Mouse (Mus musculus): ENCODE measurements around the gene Crispld2. TPM values are rescaled to one million over a fixed set of nuclear protein-coding genes. Genes with fewer than 3 reads are reported as not detected.

Gene Crispld2
- polyA plus RNA-seq, 1 experiment from 2014 or later = 4.1 TPM

DNA sequence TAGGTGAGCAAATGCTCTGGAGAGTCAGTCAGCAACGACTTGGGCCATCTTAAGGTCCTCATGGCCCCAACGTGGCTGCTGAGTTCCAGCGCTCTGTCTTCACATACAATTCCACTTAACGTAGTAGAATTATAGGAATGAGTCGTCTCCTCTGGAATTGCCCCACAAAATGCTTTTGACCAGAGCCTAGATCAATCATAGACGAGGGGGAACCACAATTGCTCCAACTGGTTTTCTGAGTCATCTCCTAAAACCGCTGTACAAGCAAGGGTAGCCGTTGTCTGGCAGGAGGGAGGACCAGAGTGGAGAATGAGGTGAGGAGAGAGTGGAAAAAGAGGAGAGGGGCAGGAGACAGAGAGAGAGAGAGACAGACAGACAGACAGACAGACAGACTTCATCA lies 23.7 kb downstream of the Crispld2 start:
- Histone ChIP-seq H3K27me3 (replicated peaks) (peaks cover 14% of the 10 kb centered on the region), H3K9ac (no peak overlapping the region), H3K36me3 (no peaks in the 10 kb centered on the region), H3K27ac (ENCODE audit: poor library complexity, severe bottlenecking) (no peak overlapping the region), H3K4me3 (no peak overlapping the region), H3K9me3 (replicated peaks) (no peaks in the 10 kb centered on the region), H3K4me1 (replicated peaks) (peaks cover 15% of the 10 kb centered on the region), H3K4me2 (no peak overlapping the region)
- 84% methylated on average over 8 of the region's 8 CpGs for WGBS
- ATAC-seq (ENCODE audit: insufficient number of reproducible peaks, low FRiP score) = no peak

DNA sequence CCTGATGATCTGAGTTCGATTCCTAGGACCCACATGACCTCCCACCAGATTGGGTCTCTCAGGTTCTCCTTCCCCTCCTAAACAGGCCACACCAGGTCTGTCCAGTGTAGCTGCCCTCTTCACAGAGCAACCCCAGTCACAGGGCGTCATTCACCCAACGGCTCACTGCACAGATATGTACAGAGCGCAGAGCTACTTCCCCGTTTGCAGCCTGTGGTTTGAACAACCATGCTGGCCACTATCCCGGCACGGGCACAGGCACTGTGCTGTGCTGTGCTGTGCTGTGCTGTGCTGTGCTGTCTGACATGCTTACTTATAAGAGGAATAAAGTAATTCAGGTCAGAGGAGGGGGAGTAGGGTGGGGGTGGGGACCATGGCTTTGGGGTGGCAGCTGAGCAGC lies 24.2 kb downstream of the Crispld2 start:
- Histone ChIP-seq H3K4me3 (no peak overlapping the region), H3K9ac (no peak overlapping the region), H3K27ac (ENCODE audit: poor library complexity, severe bottlenecking) (no peak overlapping the region), H3K9me3 (replicated peaks) (no peaks in the 10 kb centered on the region), H3K4me1 (replicated peaks) (peaks cover 15% of the 10 kb centered on the region), H3K27me3 (replicated peaks) (peaks cover 10% of the 10 kb centered on the region), H3K4me2 (no peak overlapping the region), H3K36me3 (no peaks in the 10 kb centered on the region)
- WGBS = 78% methylated on average over 7 of the region's 7 CpGs
- no peak for ATAC-seq (ENCODE audit: insufficient number of reproducible peaks, low FRiP score)

DNA sequence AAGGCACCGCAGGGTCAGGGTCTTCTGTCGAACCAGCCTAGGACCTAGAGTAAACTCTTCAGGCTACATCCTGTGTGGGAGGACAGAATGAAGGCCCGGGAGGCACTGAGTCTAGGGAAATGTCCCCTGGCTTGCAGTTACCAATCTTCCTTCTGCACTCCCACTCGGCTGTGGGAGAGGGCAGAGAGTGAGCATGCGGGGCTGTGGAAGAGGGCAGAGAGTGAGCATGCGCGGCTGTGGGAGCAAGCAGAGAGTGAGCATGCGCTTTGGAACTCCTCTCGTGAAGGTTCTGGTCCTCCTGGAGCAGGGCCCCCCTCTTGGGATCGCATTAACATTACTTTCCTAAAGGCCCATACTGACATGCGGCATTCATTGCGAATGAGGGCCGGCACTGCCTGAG lies 25.1 kb downstream of the Crispld2 start:
- no peak overlapping the region for H3K4me3 ChIP-seq
- ATAC-seq (ENCODE audit: insufficient number of reproducible peaks, low FRiP score) = no peak
- peaks cover under 1% of the 10 kb centered on the region; the same call in 1 of the 2 replicates for H3K9me3 ChIP-seq (replicated peaks)
- peaks cover 15% of the 10 kb centered on the region for H3K4me1 ChIP-seq (replicated peaks)
- H3K27ac ChIP-seq (ENCODE audit: poor library complexity, severe bottlenecking) = no peak overlapping the region
- H3K9ac ChIP-seq = no peak overlapping the region
- peaks cover 2% of the 10 kb centered on the region for H3K27me3 ChIP-seq (replicated peaks)
- 84% methylated on average over 13 of the region's 13 CpGs for WGBS
- H3K4me2 ChIP-seq = no peak overlapping the region
- 0 out of 2 replicates have a peak, but pooled peaks cover 1% of the 10 kb centered on the region for H3K36me3 ChIP-seq

DNA sequence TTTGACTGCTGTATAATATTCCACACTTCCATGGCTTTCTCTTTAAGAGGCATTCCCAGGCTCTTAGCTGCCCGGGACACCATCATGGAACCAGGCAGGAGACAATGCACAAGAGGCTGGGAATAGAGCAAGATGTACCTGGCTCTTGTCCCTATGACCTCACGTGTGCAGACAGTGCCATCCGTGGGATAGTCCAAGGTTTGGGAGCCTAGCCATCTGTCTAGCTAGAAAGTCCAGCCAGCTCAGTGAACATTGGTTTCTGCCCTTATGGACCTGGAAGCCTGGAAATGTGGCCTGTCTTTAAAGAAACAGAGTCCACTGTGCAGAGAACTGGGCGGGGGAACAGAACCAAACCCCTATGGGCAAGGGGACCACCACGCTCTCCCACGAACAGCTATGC lies 25.5 kb downstream of the Crispld2 start:
- Histone ChIP-seq H3K27me3 (replicated peaks) (no peaks in the 10 kb centered on the region; the same call in none of the 2 replicates), H3K36me3 (0 out of 2 replicates have a peak, but pooled peaks cover 3% of the 10 kb centered on the region), H3K27ac (ENCODE audit: poor library complexity, severe bottlenecking) (no peak overlapping the region), H3K4me3 (no peak overlapping the region), H3K9ac (no peak overlapping the region), H3K9me3 (replicated peaks) (peaks cover 5% of the 10 kb centered on the region; the same call in 1 of the 2 replicates), H3K4me2 (no peak overlapping the region), H3K4me1 (replicated peaks) (peaks cover 15% of the 10 kb centered on the region)
- no peak for ATAC-seq (ENCODE audit: insufficient number of reproducible peaks, low FRiP score)
- WGBS = 88% methylated on average over 6 of the region's 6 CpGs

DNA sequence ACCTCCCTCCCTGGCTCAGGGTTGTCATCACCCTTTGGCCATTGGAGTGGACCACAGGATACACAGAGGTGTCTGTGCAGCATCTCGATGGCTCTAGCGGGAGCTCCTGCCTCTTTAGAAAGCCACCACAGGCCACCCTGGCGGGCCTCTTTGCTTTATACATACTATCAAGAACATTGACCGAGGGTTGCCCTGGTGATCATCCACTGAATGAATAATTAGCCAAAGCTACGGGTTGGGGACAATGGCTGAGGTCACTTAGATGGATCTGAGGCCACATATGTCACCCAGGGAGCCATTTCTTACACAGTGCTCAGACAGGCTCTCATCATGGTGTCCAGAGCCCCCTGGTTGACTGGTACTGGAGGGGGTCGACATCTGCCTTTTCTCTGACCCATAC lies 26.1 kb downstream of the Crispld2 start:
- peaks cover 11% of the 10 kb centered on the region for H3K4me1 ChIP-seq (replicated peaks)
- H3K9me3 ChIP-seq (replicated peaks) = peaks cover 6% of the 10 kb centered on the region; the same call in 1 of the 2 replicates
- 0 out of 2 replicates have a peak, but pooled peaks cover 3% of the 10 kb centered on the region for H3K36me3 ChIP-seq
- H3K4me2 ChIP-seq = no peak overlapping the region
- no peak overlapping the region for H3K4me3 ChIP-seq
- no peak for ATAC-seq (ENCODE audit: insufficient number of reproducible peaks, low FRiP score)
- no peak overlapping the region for H3K9ac ChIP-seq
- peaks cover 5% of the 10 kb centered on the region for H3K27me3 ChIP-seq (replicated peaks)
- WGBS = 83% methylated on average over 6 of the region's 6 CpGs
- no peak overlapping the region for H3K27ac ChIP-seq (ENCODE audit: poor library complexity, severe bottlenecking)

DNA sequence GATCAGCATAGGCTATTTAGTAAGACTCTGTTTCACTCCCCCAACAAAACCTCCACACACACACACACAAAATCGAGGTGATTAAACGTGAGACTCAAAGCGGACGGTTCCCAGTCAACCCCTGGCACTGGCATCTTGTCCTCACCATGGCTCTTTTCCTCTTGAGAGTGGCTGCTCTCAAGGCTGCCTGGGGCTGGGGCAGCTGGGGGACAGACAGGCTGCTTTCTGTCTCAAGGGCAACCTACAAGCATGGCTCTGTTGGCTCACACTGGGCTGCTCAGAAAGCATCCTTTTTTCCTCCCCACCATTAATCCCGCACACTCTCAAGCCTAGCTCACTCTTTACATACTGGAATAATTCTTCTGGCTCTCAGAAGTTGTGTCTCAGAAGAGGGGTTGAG lies 27.1 kb downstream of the Crispld2 start:
- Histone ChIP-seq H3K9me3 (replicated peaks) (peaks cover 6% of the 10 kb centered on the region; the same call in 1 of the 2 replicates), H3K27me3 (replicated peaks) (peaks cover 7% of the 10 kb centered on the region), H3K4me1 (replicated peaks) (peaks cover 4% of the 10 kb centered on the region), H3K9ac (no peak overlapping the region), H3K36me3 (0 out of 2 replicates have a peak, but pooled peaks cover 3% of the 10 kb centered on the region), H3K4me2 (no peak overlapping the region), H3K4me3 (no peak overlapping the region), H3K27ac (ENCODE audit: poor library complexity, severe bottlenecking) (no peak overlapping the region)
- ATAC-seq (ENCODE audit: insufficient number of reproducible peaks, low FRiP score) = no peak
- WGBS = 81% methylated on average over 5 of the region's 5 CpGs

DNA sequence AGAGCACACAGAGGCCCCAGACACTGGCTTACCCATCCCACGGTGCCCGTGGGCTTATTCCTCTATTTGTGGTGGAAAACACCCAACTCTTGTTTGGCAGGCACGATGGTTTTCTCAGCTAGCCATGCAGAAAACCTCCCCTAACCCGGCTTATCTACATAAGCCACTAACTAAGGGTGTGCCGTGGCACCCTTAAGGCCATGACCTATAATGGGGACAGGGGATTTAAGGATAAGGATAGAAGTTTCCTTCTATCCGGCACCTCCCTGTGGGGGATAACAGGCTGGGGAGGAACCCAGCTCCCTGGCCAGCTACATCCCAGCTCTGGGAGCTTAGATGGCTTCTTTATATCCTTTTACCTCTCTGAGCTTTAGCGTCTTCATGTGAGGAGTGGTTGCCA lies 28.1 kb downstream of the Crispld2 start:
- peaks cover 7% of the 10 kb centered on the region for H3K27me3 ChIP-seq (replicated peaks)
- no peak overlapping the region for H3K9ac ChIP-seq
- no peak for ATAC-seq (ENCODE audit: insufficient number of reproducible peaks, low FRiP score)
- peaks cover 6% of the 10 kb centered on the region; the same call in 1 of the 2 replicates for H3K9me3 ChIP-seq (replicated peaks)
- H3K27ac ChIP-seq (ENCODE audit: poor library complexity, severe bottlenecking) = no peak overlapping the region
- WGBS = 62% methylated on average over 7 of the region's 7 CpGs
- no peaks in the 10 kb centered on the region for H3K4me1 ChIP-seq (replicated peaks)
- 0 out of 2 replicates have a peak, but pooled peaks cover 3% of the 10 kb centered on the region for H3K36me3 ChIP-seq
- H3K4me3 ChIP-seq = no peak overlapping the region
- H3K4me2 ChIP-seq = no peak overlapping the region

DNA sequence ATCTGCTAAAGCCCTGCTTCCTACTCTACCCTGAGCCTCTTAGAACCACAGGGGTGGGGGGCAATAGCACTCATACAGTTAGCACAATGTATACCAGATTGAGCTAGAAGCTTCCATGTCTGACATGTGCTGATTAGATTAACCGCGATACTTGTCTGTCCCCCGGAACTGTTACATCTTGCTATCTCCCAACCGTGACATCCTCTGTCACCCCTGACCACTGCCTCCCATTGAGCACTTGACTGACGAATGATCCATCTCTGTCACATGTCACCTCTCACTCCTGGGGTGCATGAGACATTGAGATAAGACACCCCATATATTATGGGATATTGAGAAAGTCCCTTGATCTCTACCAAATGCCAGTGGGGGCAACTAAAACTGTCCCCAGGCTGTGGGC lies 34.0 kb downstream of the Crispld2 start:
- Histone ChIP-seq H3K9me3 (replicated peaks) (peaks cover 6% of the 10 kb centered on the region; the same call in 1 of the 2 replicates), H3K4me2 (no peak overlapping the region), H3K27me3 (replicated peaks) (peaks cover 12% of the 10 kb centered on the region; the same call in 1 of the 2 replicates), H3K36me3 (0 out of 2 replicates have a peak, but pooled peaks cover 3% of the 10 kb centered on the region), H3K4me1 (replicated peaks) (peaks cover 7% of the 10 kb centered on the region), H3K4me3 (no peak overlapping the region), H3K9ac (no peak overlapping the region), H3K27ac (ENCODE audit: poor library complexity, severe bottlenecking) (no peak overlapping the region)
- WGBS = 40% methylated on average over 5 of the region's 5 CpGs
- no peak for ATAC-seq (ENCODE audit: insufficient number of reproducible peaks, low FRiP score)

DNA sequence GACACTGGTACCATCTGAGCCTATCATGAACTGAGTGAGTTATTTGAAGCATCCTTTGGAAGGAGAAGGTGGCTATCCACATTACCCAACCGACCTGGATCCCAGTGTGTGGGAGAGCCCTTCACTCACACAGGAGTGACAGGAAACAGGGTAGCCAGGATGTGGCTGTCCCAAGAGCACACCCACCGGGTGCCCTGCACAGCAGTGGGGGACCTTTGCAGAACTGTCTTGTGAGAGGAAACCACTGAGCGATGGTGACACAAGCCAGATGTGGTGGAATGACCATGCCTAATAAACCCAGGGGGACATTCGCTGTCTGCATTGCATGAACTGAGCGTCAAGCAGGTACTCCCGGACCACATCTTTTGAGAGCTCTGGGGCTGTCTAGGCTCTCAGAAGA lies 34.8 kb downstream of the Crispld2 start:
- no peak overlapping the region for H3K4me3 ChIP-seq

DNA sequence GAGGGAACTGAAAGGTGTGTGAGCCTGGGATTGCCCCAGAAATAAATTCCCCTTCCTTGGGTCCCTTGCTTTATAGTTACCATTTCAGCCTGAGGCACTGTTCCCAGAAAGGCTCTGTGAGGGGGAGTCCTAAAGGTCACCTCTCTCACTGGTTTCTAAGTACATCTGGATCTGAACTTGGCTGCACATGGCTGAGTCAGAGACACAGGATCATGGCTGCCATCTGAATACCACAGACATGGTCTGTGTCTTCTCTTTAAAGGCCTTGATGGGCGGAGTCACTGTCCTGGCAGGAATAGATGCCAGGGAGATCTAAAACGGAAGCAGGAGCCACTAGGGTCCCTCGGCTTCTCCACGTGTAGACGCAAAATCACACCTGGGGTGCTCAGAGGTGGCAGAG lies 38.2 kb downstream of the Crispld2 start:
- no peak for ATAC-seq (ENCODE audit: insufficient number of reproducible peaks, low FRiP score)
- 58% methylated on average over 5 of the region's 5 CpGs for WGBS

More for the DNA sequence above, 34.8 kb downstream of the Crispld2 start:
- peaks cover 12% of the 10 kb centered on the region; the same call in 1 of the 2 replicates for H3K27me3 ChIP-seq (replicated peaks)
- H3K4me2 ChIP-seq = no peak overlapping the region
- H3K36me3 ChIP-seq = 0 out of 2 replicates have a peak, but pooled peaks cover 3% of the 10 kb centered on the region
- WGBS = 64% methylated on average over 6 of the region's 6 CpGs
- no peak overlapping the region for H3K9ac ChIP-seq
- H3K27ac ChIP-seq (ENCODE audit: poor library complexity, severe bottlenecking) = no peak overlapping the region
- ATAC-seq (ENCODE audit: insufficient number of reproducible peaks, low FRiP score) = no peak
- H3K9me3 ChIP-seq (replicated peaks) = peaks cover 6% of the 10 kb centered on the region; the same call in 1 of the 2 replicates
- H3K4me1 ChIP-seq (replicated peaks) = peaks cover 7% of the 10 kb centered on the region

DNA sequence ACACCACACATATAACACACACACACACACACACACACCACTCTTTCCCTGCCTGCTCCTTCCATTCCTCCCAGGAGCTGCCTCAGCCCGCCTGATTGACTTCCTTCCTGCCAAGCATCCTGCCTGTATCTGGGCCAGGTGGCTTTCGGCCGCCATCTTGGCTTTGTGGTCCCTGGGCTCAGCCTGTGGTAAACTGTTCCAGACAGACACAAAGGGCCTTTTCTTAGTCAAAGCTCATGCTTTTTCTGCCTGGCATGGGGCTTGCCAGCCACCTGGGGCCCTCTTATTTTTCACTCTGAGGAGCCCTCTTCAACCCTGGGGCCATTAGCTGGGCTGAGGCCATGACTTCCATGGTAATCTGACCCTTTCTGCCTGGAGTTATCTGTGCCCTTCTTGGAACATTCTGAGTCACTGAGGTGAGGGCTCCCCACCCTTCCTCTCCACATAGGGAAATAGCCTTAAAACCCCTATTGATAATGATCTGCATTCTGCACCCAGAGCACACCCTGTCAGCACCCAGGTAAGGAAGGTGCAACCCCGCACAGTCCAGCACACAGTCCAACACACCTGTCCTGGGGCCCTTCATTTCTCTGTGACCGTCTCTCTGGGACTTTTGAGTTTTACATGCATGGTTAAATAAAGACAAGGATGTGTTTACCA lies 40.4 kb downstream of the Crispld2 start:
- 88% methylated on average over 5 of the region's 5 CpGs for WGBS
- Histone ChIP-seq H3K9ac (no peak overlapping the region), H3K27ac (ENCODE audit: poor library complexity, severe bottlenecking) (no peak overlapping the region), H3K9me3 (replicated peaks) (no peaks in the 10 kb centered on the region), H3K4me1 (replicated peaks) (peaks cover 22% of the 10 kb centered on the region), H3K27me3 (replicated peaks) (0 out of 2 replicates have a peak, but pooled peaks cover 5% of the 10 kb centered on the region), H3K36me3 (no peaks in the 10 kb centered on the region), H3K4me3 (no peak overlapping the region), H3K4me2 (no peak overlapping the region)
- ATAC-seq (ENCODE audit: insufficient number of reproducible peaks, low FRiP score) = no peak

More for the DNA sequence above, 38.2 kb downstream of the Crispld2 start:
- Histone ChIP-seq H3K27me3 (replicated peaks) (0 out of 2 replicates have a peak, but pooled peaks cover 5% of the 10 kb centered on the region), H3K9ac (no peak overlapping the region), H3K36me3 (no peaks in the 10 kb centered on the region), H3K4me2 (no peak overlapping the region), H3K4me1 (replicated peaks) (peaks cover 7% of the 10 kb centered on the region), H3K4me3 (no peak overlapping the region), H3K27ac (ENCODE audit: poor library complexity, severe bottlenecking) (no peak overlapping the region), H3K9me3 (replicated peaks) (no peaks in the 10 kb centered on the region)
